Mouse (Mus musculus) erythroid progenitor cell, adult 5-6 weeks (primary cell): ENCODE data around the gene Sqstm1. TPM values are rescaled to one million over a fixed set of nuclear protein-coding genes. Genes with fewer than 3 reads are reported as not detected.
A peak's percentile ranks its signal among the peaks of the same experiment; 100 is the strongest.

Source experiments
- ATAC-seq: replicated peaks from 2 replicates; pipeline ENCODE4 v1.8.0; 2016; ENCODE audit warnings: moderate number of reproducible peaks, mild to moderate bottlenecking, moderate TSS enrichment, inconsistent platforms; ENCODE audit not compliant: poor library complexity, low FRiP score, severe bottlenecking
- total RNA-seq, 2 experiments: library from RNA; stranded (forward) in 1 of 2; stranded (reverse) in 1 of 2; fragments of 150-400 nt in 1 of 2; fragments of 186-747, 209-891 nt in 1 of 2; gene quantifications; 2 replicates each; pipeline versions ENCODE4 v1.2.3 to v1.2.4; 2015 to 2017; ENCODE audit warnings: low replicate concordance in 2 of 2

Sqstm1 gene
- total RNA-seq, 2 experiments from 2014 or later = 28.5 to 213 TPM

DNA sequence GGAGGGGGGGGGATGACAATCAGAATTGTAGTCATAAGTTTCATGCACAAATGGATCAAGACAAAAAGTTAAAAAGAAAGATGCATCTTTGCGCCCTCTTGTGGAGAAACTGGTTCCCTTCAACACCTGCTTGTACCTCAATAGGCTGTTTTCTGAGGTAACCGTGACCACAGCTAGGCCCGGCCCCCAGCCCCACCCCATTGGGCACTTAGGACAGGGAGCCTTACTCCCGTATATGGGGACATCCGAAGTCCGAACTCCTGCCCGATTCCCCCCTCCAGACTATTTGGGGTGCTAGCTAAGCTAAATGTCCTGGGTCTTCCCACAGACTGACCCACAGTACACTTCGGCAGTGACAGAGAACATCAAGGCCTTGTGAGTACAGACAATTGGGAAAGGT, 20.8 kb upstream of the Sqstm1 start:
- ATAC-seq = 0 out of 2 replicates have a peak, but pooled peaks have one; percentile 36

DNA sequence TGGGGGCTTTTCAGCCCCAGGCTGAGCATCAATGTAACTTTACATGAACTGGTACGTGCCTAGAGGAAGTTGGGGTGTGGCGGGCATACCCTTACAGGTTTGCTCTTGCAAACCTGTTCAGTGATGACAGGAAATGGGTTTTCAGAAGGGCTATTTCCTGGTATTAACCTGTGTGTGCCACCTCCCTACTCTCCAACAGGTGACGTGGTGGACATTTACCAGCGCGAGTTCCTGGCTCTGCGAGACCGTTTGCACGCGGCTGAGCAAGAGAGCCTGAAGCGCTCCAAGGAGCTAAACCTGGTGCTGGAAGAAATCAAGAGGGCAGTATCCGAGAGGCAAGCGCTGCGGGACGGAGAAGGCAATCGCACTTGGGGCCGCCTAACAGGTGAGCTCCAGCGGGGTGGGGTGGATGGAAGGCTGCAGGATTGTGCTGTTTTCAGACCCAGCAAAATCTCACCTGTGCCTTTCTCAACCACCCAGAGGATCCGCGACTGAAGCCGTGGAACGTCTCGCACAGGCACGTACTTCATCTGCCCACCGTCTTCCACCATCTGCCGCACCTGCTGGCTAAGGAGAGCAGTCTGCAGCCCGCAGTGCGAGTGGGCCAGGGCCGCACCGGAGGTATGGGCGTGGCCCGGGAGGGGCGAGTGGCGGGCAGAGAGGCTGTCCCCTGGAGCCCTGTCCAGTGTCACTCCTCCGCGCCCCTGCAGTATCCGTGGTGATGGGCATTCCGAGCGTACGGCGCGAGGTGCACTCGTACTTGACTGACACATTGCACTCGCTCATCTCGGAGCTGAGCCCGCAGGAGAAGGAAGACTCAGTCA, 20.1 kb upstream of the Sqstm1 start:
- ATAC-seq = no peak

DNA sequence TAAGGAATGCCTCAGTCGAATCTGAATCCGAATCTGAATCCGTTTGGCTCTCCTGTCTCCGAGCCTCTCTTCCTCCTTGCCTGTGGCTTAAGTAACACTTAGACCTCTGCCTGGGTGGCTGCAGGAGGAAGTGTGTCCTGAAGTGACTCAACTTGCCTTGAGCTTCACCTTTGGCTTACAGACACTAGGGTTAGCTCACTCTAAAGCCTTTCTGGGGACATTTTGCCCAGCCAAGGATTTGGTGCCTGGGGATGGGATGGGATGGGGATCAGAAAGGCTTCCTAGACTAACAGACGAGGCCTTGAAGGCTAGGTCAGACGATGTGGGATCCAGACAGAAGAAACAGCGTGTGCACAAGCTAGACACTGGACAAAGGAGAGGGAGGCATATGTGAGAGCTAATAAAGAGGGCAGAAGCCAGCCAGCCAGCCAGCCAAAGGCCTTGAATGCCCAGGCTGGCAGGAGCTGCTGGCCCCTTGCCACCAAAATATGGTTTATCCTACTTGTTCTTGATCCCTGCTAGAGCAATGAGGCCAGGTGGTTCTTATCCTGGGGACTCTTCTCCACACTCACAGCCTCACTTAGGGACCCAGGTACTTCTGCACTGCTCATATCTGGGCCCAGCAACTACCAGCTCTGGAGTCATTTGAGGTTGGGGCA, 18.8 kb upstream of the Sqstm1 start:
- no peak for ATAC-seq

DNA sequence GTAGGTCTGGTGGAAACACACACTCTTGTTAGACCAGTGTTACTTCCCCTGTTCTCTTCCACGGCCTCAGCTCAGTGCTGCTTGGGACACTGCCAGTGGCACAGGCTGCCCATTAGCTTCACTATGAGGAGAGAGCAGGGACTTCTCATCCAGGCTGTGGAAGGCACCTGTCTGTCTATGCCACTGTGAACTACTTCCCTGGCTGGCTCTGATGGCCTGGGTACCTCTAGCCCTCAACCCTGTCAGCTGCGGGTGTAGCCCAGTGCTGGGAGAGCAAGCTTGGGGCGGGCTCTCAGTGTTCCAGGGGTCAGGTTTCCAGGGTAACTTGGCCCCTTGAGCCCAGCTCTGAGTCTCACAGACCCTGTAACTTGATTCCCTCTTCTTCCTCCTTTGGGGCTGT, 18.1 kb upstream of the Sqstm1 start:
- ATAC-seq = no peak

DNA sequence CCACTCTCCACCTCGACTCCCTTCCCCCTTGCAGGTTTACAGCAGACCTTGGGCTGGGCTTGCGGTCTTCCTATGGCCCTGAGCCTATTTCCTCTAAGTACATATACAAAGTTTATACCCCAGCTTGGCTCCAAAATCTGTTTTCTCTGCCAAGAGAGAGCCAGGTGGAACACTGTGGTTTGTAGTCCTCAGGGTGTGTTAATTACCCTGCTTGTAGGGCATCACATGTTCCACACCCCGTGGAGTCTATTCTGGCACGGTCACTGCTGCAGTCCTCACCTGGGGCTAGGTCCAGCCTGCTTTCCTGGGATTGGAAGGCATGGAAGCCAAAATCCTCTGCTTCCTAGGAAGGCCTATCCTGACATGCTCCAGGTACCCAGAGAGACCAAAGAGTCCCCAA, 17.1 kb upstream of the Sqstm1 start:
- ATAC-seq = no peak

DNA sequence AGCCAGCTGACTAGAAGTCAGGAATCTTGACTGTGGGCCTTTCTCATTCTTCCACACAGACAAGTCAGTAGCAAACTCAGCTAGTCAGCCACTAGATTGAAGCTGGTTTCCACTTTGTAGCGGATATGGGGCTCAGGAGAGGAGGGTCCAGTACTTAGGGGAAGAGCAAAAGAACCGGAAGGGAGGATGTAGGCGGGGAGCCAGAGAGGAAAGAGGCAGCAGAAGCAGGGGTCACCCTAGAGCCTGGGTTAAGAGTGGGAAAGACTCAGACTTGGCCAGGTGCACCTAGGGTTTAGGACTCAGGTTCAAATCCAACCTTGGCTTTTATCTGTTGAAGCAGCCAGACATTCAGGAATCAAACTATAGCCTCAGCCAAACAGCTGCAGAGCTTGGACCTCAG, 16.6 kb upstream of the Sqstm1 start:
- ATAC-seq = no peak

DNA sequence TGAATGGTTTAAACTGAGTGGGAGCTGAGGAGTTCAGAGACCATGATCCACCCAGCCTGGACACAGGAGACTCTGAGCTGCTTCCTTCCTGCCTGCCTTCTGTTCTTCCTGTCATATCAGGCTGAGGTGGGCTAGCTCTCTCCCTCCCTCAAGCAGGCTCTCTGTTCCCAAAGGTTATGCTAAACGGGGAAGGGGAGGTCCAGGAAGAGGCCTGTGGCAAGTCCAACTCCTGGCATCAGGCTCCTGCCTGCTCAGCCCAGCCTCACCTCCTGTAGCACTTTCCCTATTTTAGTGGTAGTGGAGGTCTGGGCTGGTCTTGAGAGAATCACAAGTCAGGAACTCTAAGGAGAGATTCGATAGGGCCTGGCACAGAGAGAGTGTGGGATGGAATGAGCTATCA, 15.8 kb upstream of the Sqstm1 start:
- no peak for ATAC-seq

DNA sequence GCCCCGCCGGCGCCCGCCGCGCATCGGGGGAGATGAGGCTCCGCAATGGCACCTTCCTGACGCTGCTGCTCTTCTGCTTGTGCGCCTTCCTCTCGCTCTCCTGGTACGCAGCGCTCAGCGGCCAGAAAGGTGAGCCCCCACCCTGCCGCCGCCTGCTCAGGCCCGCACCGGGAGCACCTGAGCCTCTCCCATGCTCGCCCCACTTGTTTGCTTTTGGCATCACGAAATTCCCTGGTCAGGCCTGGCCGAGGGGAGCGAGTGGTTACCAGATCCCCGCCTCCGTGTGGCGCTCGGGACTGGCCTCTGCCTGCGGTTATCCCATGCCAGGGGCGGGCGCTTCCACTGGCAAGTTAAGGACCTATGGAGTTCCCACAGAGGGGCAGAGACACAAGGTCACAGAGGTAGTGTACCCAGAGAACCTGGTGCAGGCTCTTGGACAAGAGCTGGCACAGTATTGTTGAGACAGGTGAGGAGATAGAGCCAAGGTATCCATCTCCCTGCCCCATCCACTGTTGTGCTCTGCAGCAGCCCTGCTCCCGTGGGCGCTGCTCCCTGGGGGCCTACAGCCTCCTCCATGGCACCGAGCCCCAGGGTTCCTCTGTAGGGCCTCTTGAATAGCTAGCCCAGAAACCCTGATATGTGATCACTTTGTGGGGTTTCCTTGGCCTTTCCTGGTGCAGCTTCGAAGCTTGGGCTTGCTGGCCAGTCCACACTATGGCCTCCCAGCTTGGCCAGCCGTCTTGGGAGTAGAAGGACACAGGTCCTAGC, 15.2 kb upstream of the Sqstm1 start:
- peak; percentile 23; the same call in 1 of the 2 replicates for ATAC-seq

DNA sequence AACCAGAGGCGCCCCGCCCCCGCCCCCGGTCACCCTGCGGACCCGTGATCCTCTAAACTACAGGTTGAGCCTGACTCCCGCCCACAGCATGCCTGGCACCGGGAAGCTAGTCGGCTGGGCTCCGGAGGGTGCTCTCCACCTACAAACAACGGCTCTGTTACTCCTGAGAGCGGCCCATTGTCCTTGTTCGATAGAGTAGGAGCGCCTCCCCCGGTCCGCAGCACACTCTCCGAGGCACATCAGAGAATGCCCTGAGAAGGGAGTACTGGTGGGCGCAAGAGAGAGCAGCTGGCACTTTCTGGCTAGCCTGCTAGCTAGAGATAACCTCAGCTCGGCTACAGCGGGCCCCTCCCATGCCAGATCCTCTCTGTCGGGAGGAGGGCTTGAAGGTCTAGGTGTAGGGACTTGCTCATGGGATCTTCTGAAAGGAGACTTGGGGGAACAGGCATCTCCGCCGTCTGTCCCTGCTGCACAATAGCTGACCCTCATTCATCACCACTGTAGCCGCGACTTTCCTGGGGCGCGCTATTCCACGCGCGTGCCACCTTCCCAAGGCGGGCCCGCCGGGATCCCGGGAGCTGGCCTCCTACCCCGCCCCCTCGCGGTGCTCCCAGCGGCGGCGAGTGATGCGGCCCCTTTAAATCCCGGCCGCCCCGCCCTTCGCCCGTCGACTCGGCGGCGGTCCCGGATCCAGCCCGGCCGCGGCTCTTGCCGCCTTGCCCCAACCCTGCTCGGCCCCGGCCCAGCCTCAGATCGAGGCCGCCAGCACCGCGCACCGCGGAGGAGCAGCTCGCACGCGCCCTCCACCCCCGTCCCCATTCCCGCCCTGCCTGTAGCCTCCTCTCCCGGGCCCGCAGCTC, 14.3 kb upstream of the Sqstm1 start:
- peak; percentile 87 for ATAC-seq

DNA sequence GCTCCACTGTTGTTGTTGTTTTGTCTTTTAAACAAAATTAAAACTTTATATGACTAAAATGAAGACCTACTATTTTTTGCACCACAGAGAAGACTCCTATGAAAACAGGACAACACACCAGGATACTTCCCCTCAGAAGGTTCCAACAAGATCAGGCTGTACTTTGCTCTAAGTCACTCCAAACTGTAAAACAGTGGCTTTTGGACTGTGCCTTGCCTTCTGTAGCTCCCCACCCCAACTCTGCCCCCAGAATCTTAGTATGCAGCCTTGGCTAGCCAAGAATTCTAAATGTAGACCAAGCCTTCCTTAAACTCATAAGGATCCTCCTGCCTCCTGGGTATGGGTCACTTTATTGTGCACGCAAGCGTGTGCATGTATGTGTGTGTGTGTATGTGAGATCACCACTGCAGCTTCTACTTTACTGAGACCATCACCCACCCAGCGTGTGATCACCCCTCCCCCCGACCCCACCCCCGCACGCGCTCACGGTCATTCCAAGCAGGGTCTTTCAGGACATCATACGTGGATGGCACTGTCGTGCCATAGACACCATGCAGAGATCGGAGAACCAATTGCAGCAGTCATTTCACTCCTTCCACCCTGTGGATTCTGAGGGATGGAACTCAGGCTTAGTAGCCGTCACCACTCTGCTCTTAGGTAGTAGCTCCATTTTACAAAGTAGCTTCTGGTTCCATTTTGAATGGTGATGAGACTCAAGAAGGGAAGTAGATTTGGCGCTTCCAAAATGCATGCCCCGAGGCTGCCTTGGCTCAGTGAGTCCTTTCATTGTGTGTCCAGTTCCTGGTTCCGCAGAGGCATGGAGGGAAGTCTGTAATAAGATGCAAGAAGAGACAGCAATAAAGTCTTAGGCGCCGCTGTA, 13.4 kb upstream of the Sqstm1 start:
- ATAC-seq = 0 out of 2 replicates have a peak, but pooled peaks have one; percentile 0

DNA sequence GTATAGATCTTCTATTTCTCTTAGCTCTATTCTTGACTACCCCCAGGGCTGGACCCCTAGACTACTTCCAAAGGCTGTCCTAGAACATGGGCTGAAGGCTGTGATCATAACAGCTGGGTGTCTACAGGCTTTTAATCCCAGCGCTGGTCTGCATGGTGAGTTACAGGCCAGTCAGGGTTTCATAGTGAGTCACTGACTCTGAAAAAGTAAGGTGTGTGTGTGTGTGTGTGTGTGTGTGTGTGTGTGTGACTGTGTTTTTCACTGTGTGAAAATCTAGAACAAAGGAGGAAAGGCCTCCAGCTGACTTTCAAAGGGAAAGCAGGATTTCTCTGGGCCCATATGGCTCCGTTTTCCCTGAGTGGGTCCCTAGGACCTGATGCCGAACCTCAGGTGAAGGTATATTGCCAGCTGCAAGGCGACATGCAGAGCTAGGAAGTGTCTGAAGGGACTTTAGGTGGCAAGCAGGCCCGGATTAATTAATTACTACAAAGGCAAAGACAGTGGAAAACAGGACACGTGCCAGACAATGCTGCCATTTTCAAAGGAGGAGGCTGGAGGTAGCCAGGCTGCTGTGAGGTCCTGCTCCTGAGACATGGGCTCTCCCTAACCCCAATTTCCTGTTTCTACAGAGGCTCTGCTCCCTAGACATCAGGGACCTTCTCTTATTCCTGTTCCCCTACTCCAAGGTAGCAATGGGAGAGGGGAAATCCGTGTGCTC, 12.1 kb upstream of the Sqstm1 start:
- ATAC-seq = no peak

DNA sequence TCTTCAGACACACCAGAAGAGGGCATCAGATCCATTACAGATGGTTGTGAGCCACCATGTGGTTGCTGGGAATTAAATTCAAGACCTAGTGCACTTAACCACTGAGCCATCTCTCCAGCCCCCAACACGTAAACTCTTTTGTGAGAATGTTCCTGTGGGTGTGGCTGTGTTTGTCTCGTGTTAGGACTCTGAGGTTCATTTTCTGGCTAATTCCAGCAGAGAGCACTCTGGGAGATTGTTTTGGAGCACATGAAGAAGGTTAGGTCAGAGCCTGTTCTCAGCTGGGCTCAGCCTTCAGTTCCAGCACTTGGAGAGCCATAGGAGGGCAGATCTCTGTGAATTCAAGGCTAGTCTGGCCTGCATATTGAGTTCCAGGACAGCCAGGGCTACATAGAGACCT, 9.2 kb upstream of the Sqstm1 start:
- no peak for ATAC-seq

DNA sequence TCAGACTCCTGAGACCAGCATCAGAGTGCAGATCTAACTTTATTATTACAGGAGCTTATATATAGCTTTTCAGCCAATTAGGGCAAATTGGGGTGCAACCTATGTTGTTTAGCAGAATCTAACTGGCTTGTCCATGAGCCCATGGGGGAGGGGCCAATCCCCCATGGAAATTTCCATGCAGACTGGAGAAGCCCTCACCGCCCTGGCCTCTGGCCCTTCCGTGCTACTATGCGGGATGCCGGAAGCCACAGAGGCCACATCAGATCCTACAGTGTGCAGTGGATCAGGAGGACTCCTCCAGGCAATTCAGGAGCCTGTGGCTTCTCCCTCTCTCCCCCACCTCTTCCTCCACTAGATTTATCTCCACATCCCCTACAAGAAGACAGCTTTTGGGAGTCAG, 7.2 kb upstream of the Sqstm1 start:
- ATAC-seq = no peak

DNA sequence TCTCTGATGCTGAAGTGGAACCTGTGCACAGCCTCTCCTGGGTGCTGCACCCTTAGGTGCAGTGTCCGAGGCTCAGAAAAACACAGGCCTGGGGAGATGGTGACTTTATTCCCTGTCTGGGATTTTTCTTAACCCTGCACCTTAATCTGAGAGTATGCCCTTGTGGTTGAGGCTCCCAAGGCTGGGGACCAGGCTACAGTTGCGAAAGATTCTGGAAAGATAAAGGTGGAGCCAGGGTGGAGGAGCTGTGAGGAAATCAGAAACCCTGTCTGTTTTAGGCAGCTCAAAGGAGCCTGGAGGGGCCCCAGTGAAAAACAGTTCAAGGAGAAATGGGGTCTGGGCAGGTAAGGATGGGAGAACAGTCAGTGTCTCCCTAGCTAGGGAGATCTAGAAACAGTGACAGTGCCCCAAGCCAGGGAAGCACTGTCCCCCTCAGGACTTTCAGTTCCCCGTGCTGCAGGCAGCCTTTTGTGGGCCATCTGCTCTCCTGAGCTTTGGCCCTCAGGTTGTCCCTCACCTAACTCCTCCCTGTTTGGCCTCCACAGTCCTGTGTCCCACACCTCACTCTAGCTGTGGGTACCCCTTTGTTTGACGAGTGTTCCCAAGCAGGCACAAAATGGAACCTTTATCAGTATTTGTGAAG, 6.2 kb upstream of the Sqstm1 start:
- ATAC-seq = no peak

DNA sequence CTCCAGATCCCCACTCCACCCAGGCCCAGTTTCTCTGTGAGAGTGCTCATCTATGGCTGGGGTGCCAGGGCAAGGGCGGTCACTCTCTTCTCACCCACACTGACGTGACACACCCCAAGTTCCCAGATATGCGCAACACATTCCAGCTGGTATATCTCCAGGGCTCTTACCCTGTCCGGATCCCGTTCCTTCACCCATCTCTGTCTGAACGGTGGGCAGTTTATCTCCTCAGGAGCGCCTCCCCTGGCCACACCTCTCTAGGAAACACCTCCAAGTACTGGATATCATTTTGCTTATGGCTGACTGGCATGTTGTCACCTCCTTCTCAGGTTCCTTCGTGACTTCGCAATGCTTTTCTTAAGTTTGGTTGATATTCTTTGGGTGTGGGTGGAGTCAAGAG, 5.0 kb upstream of the Sqstm1 start:
- ATAC-seq = no peak; the same call in 1 of the 2 replicates

DNA sequence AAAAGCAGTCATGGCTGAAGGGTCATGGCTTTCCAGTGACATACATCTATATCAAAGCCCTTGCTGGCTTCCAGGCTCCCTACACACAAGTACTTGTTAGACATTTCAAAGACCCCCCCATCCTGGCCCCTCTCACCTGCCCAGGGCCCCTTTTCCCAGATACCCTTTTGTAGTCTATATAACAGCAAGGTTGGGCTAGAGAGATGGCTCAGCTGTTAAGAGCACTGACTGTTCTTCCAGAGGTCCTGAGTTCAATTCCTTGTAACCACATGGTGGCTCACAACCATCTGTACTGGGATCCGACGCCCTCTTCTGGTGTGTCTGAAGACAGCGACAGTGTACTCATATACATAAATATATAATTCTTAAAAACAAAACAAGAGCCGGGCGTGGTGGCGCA, 4.0 kb upstream of the Sqstm1 start:
- ATAC-seq = no peak

DNA sequence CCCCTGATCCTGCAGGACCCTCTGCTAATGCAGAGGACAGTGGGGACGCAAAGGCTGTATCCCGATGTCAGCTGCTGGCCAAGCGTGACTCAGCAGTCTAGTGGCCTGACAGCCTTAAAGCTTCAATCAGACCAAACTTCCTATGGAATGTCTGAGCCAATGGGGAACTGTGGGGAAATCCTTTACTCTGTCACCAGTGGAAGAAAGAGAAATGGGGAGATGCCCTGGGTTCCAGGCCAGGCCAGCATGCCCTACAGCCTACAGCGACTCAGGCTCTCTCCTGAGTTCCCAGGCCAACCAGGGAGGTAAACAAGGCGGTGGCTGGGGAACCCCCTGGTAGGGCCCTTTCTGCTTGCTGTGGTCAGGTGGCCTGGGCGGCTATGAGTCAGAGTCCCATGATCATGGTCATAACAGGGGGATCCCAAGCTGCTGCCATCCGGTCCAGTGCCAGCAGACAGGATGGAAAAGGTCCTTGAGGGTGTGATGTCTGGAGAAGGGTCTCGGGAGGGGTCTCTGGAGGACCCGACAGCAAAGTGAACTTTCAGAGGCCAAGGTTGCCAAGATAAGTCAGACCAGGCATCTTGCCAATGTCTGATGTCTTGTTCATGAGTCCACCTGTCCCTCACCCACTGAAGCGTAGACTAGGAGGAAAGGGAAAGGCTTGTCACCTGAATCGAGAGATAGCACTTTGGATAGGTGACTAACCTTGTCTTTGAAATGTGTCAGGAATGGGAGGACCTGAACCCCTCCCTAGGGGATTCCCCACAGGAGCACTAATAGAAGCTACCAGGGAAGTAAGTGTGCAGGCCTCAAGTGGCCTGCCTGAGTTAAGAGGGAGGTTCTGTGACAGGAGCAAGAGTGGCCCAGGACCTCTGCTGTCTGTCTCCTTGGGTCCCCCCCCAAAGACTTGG, 2.5 kb upstream of the Sqstm1 start:
- ATAC-seq = no peak
